Mouse (Mus musculus) liver, embryonic 14.5 days (tissue): ENCODE results near the gene 1700016K19Rik.
A peak's percentile ranks its signal among the peaks of the same experiment; 100 is the strongest.

ENCODE experiments used
- CTCF ChIP-seq: IDR thresholded peaks from 2 replicates; pipeline ENCODE4 v1.5.1; 2016; ENCODE audit warnings: antibody characterized with exemption, low read depth, control low read depth
- EP300 ChIP-seq: IDR thresholded peaks from 2 replicates; pipeline ENCODE4 v1.6.1; 2016; ENCODE audit warnings: antibody characterized with exemption, low read depth

DNA sequence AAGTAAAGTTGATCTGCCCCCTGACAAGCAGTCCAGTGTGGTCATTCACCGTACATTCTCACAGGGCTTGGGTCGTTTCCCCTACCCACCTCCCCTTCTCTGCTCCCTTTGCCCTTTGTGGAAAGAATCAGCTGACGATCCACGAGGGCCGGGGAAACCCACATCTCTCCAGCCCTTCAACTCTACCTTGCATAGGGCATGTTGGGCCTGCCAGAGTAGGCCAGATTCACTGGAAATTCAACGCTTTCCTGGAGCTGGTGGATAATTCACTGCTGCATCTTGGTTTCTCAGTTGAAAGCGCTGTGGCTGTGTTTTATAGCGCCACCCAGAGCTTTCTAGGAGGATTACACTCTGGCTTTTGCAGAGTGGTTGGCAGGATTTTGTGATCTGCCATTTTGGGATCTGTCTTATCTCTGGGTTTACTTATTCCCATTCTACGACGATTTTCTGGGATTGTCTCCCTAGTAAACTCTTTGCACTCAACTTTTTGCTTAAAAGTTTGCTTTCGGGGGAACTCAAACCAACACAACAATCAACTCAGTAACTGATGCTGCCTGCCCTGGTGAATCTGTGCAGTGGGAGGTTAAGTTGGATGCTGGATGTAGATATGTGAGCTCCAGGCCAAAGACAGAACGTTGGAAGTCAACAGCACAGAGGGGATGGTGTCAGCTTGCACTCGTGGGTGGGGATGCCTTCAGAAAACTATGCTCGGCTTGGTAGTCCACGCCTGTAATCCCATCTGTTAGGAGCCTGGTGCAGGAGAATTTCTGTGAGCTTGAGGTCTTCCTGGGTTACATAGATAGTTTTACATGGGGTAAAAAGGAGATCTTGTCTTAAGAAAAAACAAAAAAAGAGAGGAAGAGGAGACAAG lies 8.5 kb upstream of the 1700016K19Rik start:
- TF ChIP-seq EP300 (no peak), CTCF (peak; percentile 38; the same call in 1 of the 2 replicates)
